Mouse (Mus musculus) left cerebral cortex, postnatal 36 days (tissue): ENCODE results near the gene Ndp. TPM values are rescaled to one million over a fixed set of nuclear protein-coding genes. Genes with fewer than 3 reads are reported as not detected.

Source experiments
- total RNA-seq, 2 experiments: library from RNA; stranded (reverse); gene quantifications; 2 replicates each; pipeline ENCODE4 v1.2.3; 2021

Ndp gene
- total RNA-seq, 2 experiments from 2014 or later = 8.9 to 10.3 TPM

Other genes starting within 250 kb of the Ndp start
- 10 to 100 TPM; 14.3 to 16.3 TPM for gene Maob, start 94.4 kb downstream of the Ndp start, total RNA-seq